In the genomic region with DNA sequence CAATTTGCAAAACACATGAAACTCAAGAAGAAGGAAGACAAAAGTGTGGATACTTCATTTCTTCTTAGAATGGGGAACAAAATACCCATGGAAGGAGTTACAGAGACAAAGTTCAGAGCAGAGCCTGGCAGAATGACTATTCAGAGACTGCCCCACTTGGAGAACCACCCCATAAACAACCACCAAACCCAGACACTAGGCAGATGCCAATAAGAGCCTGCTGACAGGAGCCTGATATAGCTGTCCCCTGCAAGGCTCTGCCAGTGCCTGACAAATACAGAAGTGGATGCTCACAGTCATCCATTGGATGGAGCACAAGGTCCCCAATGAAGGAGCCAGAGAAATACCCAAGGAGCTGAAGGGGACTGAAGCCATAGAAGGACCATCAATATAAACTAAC, we compare ENCODE assay signal across 7 mouse cellular contexts. TPM values are rescaled to one million over a fixed set of nuclear protein-coding genes. Genes with fewer than 3 reads are reported as not detected.
DNase-seq lines count a peak whose midpoint lies in the region; ATAC-seq and TF ChIP-seq lines count a peak whose summit lies in the region.
"Not testable (repeated sequence)": the region's sequence is repeated elsewhere in the genome, so short reads cannot be mapped to it uniquely, and the experiment has no call there.
"Had no signal": no experiment of that assay in that cellular context is flagged by ENCODE, and none has a peak within 500 bp of the region (broad histone marks: within the 10 kb centered on the region; RNA-seq: fewer than 3 reads in every experiment).

No protein-coding gene starts in this region.

- H3K9ac ChIP-seq in heart, adult 2 months (ENCODE audit: low read depth, low read length); heart, embryonic 16.5 days (ENCODE audit: low read length): not testable (repeated sequence)

- intact Hi-C loops in heart, adult 2 months (cut with DNase I) = not testable (repeated sequence)
- intact Hi-C loops in heart, postnatal 10 days (cut with DNase I) = loop anchor here (2.0 kb wide), 1 partner anchor 149 kb away; the partner anchor contains the start of gene Pyurf

- not testable (repeated sequence) for H3K79me2 ChIP-seq in heart, adult 2 months (replicated peaks; ENCODE audit: control insufficient read depth, insufficient read depth, low read length)

- not testable (repeated sequence) for TF ChIP-seq CTCF in heart, adult 2 months (IDR thresholded peaks at IDR 0.05)

- not testable (repeated sequence) for H3K4me1 ChIP-seq in heart, adult 2 months (ENCODE audit: control insufficient read depth, insufficient read depth, low read length); heart, embryonic 16.5 days (ENCODE audit: control insufficient read depth, insufficient read depth, low read length)

- peak; percentile 98 for DNase-seq in heart, adult 11 months
- DNase-seq in heart, adult 2 months = peak in 1 of 2 experiments; percentile 56
- DNase-seq in heart, adult 9 months (ENCODE audit: low spot score in 2 of 2) = peak; percentile 68 to 71
- DNase-seq in heart, postnatal 10 days = peak; percentile 49 to 65
- peak; percentile 35 for DNase-seq in heart, postnatal 4 days

- H3K36me3 ChIP-seq in heart, adult 2 months (ENCODE audit: control insufficient read depth, insufficient read depth, low read length); heart, embryonic 16.5 days (ENCODE audit: control insufficient read depth, insufficient read depth): not testable (repeated sequence)

- H3K9me3 ChIP-seq in heart, embryonic 16.5 days (replicated peaks; ENCODE audit: control insufficient read depth, low read length) = not testable (repeated sequence)

- H3K27ac ChIP-seq in heart, adult 2 months = peak overlapping the region; percentile 93
- not testable (repeated sequence) for H3K27ac ChIP-seq in heart, embryonic 16.5 days (ENCODE audit: low read length)

- TF ChIP-seq POLR2A in heart, adult 2 months (IDR thresholded peaks at IDR 0.05; ENCODE audit: insufficient read depth, low read depth, low read length) = not testable (repeated sequence)

- not testable (repeated sequence) for H3K4me2 ChIP-seq in heart, embryonic 16.5 days (ENCODE audit: low read depth, low read length)

- not testable (repeated sequence) for H3K27me3 ChIP-seq in heart, adult 2 months (ENCODE audit: control insufficient read depth, insufficient read depth, low read length); heart, embryonic 16.5 days (ENCODE audit: control insufficient read depth, insufficient read depth, low read length)

- H3K4me3 ChIP-seq in heart, adult 2 months; heart, embryonic 16.5 days (ENCODE audit: low read length): not testable (repeated sequence)

- 0 out of 2 replicates have a peak, but pooled peaks have one; percentile 37 for ATAC-seq in heart, embryonic 16.5 days (replicated peaks; ENCODE audit: extremely low read depth, insufficient read depth, low FRiP score)

- TF ChIP-seq EP300 in heart, adult 2 months (IDR thresholded peaks at IDR 0.05; ENCODE audit: insufficient read depth, low read depth, low read length) = 0 out of 2 replicates have a peak, but pooled peaks have one; percentile 48

RNA-seq across cellular contexts. Expression of gene Ppm1k, which starts 8.3 kb away (rescaled TPM):
- 100 to 1,000 TPM in 1 of 2 experiments, 10 to 100 TPM in 1; 70.9 to 103 TPM for total RNA-seq in heart, adult 2 months (2021)
- 18.0 and 36.9 TPM in 2 replicates for polyA plus RNA-seq in heart, adult 2 months (2012; rRNA removed)
- 12.2 and 15.7 TPM in 2 replicates for polyA plus RNA-seq in heart, embryonic 16.5 days (2015; fragmentation: Nextera tagmentation; extraction: Ambion mirVana)
- 10 to 100 TPM; 19.1 to 23.2 TPM for total RNA-seq in heart, postnatal 10 days (2021)
- total RNA-seq in heart, postnatal 4 days (2021) = 10 to 100 TPM; 14.7 to 18.8 TPM
- polyA plus RNA-seq: erythroblast, embryonic 14.5 days had no signal

RNA-seq across cellular contexts. Expression of gene Herc6, which starts 37.2 kb away (rescaled TPM):
- total RNA-seq in heart, adult 2 months (2021) = 1 to 10 TPM; 3.4 to 3.8 TPM
- 2.6 and 3.7 TPM in 2 replicates for polyA plus RNA-seq in heart, adult 2 months (2012; rRNA removed)
- 4.2 and 6.6 TPM in 2 replicates for polyA plus RNA-seq in heart, embryonic 16.5 days (2015; fragmentation: Nextera tagmentation; extraction: Ambion mirVana)
- 1 to 10 TPM; 2.4 to 3.6 TPM for total RNA-seq in heart, postnatal 10 days (2021)
- total RNA-seq in heart, postnatal 4 days (2021) = 1 to 10 TPM; 5.6 to 5.7 TPM
